Mouse (Mus musculus) lung, adult 2 months (tissue): ENCODE measurements at regions not wholly inside any gene's neighbourhood (a gene's known extent, or its start where the extent isn't known, plus 50 kb on each side); places are given as distances from the start of the nearest gene placed in this dataset.

ENCODE experiments used
- CTCF ChIP-seq: fragments of 200-500 bp; IDR thresholded peaks from 2 replicates; pipeline ENCODE4 v1.5.1; 2011; ENCODE audit warnings: mild to moderate bottlenecking, low read length, control low read depth; ENCODE audit not compliant: insufficient read depth
- POLR2A ChIP-seq: fragments of 200-500 bp; IDR thresholded peaks from 2 replicates; pipeline ENCODE4 v1.6.1; 2011; ENCODE audit warnings: low read depth, mild to moderate bottlenecking, control low read depth, low read length, borderline replicate concordance; ENCODE audit errors: extremely low read depth

GRCm38 (mm10) chr4:131508154-131508553 is 329.9 kb downstream of the Ptpru start:
- no peak for TF ChIP-seq CTCF
- TF ChIP-seq POLR2A: no peak
